Mouse (Mus musculus) cortical plate, adult 2 months (tissue): ENCODE measurements at regions not wholly inside any gene's neighbourhood (a gene's known extent, or its start where the extent isn't known, plus 50 kb on each side); places are given as distances from the start of the nearest gene placed in this dataset.
"Not testable (repeated sequence)": the region's sequence is repeated elsewhere in the genome, so short reads cannot be mapped to it uniquely, and the experiment has no call there.

Experiments used
- H3K27ac ChIP-seq: fragments of 200-500 bp; 2 replicates; pipeline ENCODE4 v1.5.1; 2012; ENCODE audit warnings: low read length, control low read depth, inconsistent platforms; ENCODE audit not compliant: insufficient read depth
- H3K4me1 ChIP-seq: fragments of 200-500 bp; 2 replicates; pipeline ENCODE4 v1.6.1; 2011; ENCODE audit warnings: low read length; ENCODE audit not compliant: control insufficient read depth, insufficient read depth
- H3K4me3 ChIP-seq: fragments of 200-500 bp; 2 replicates; pipeline ENCODE4 v1.5.1; 2011; ENCODE audit warnings: mild to moderate bottlenecking, low read length, control low read depth; ENCODE audit not compliant: insufficient read depth
- CTCF ChIP-seq: fragments of 200-500 bp; IDR thresholded peaks from 2 replicates; pipeline ENCODE4 v1.5.1; 2011; ENCODE audit warnings: mild to moderate bottlenecking, control low read depth, low read length; ENCODE audit not compliant: insufficient read depth; ENCODE audit errors: extremely low read depth
- POLR2A ChIP-seq: fragments of 200-500 bp; IDR thresholded peaks from 2 replicates; pipeline ENCODE4 v1.6.1; 2011; ENCODE audit warnings: mild to moderate bottlenecking, low read length, control low read depth; ENCODE audit not compliant: insufficient read depth; ENCODE audit errors: extremely low read depth

- no peaks in the 10 kb centered on the region for H3K4me1 ChIP-seq
- H3K27ac ChIP-seq: no peak overlapping the region
- no peak overlapping the region for H3K4me3 ChIP-seq
- no peak for TF ChIP-seq POLR2A
- TF ChIP-seq CTCF: peak; percentile 81
These were observed 76.5 kb upstream of the Col13a1 start for GRCm38 (mm10) chr10:62055408-62055807.

- Histone ChIP-seq H3K4me3 (no peak overlapping the region), H3K27ac (no peak overlapping the region), H3K4me1 (no peaks in the 10 kb centered on the region)
- TF ChIP-seq CTCF (no peak), POLR2A (no peak)
These were observed 70.9 kb upstream of the Col13a1 start for GRCm38 (mm10) chr10:62049782-62050192.

DNA sequence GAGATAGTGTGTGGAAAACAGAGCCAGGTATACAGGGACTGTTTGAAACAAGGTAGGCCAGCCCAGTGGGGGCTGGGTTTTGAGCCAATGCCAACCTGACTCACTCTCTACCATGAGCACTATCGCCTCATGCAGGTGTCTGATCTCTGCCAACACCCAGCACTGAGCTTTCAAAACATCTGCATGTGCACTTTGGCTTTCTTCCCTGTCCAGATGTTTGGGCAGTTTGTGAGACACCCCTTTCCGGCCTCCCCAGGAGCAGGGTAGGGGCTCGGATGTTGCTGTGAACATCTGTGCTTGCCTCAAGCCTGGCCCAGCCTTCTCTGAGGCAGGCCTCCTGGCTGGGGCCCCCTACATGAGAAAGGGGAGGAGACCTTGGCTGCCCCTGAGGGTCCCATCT lies 65.5 kb upstream of the Col13a1 start:
- Histone ChIP-seq H3K4me1 (no peaks in the 10 kb centered on the region), H3K4me3 (no peak overlapping the region), H3K27ac (no peak overlapping the region)
- TF ChIP-seq POLR2A (no peak), CTCF (no peak)

DNA sequence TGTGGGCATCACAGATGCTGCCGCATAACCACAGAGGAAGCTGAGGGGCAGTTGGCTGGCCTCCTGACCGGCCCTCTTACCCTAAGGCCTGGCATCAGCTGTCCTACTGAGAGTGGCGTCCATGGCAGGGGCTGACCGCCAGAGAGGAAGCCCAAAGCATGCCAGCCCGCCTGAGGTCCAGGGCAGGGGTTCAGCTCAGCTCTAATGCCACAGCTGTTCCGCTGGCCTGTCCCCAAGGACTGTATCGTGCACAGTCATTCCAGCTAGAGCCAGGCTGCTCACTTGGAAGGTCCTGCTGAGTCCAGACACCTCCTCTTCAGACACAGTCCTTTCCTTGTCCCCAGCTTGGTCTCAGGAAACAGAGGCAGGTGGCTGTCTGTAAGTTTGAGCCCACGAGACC lies 61.0 kb upstream of the Col13a1 start:
- Histone ChIP-seq H3K4me3 (no peak overlapping the region), H3K4me1 (no peaks in the 10 kb centered on the region), H3K27ac (no peak overlapping the region)
- TF ChIP-seq CTCF (no peak), POLR2A (no peak)

GRCm38 (mm10) chr10:62038656-62039055 lies 59.7 kb upstream of the Col13a1 start:
- Histone ChIP-seq H3K4me3 (no peak overlapping the region), H3K4me1 (no peaks in the 10 kb centered on the region), H3K27ac (no peak overlapping the region)
- TF ChIP-seq CTCF: no peak
- no peak for TF ChIP-seq POLR2A

DNA sequence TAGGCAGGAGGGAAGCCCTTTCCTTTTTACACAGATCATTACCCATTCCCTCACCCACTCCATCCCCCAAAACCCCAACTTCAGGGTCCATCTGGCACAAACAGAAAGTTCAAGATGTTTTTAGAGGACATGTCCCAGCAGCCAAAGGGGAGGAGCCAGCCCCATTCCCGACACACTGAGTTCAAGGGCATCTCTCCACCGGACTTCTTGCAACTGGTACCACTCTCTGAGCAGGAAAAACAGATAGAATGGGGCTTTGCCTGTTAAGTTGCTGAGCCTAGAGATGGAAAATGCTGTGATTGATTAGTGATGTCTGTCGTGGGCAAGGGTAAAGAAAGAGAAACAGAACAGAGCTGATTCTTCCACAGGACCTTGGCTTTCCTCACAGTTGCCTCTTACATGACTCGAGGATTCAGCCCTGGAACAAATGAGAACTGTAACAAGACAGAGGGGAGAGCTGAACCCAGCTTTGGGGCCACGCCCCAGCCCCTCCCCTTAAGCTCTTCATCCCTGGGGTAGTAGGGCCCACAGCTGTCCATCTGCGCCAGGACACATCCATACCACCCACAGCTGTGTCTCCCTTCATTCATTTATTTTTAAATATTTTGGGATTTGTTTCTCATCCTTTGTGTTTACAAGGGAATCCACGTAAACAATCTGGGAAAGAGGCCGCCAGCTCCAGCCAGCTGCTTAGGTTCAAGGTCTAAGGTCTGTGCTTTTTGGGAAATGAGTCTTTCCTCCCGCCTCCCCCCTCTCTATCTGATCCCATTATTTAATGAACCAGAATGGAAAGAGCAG lies 58.7 kb upstream of the Col13a1 start:
- H3K4me3 ChIP-seq: no peak overlapping the region
- H3K27ac ChIP-seq: no peak overlapping the region
- TF ChIP-seq POLR2A: no peak
- no peak for TF ChIP-seq CTCF
- H3K4me1 ChIP-seq: no peaks in the 10 kb centered on the region

- no peak for TF ChIP-seq POLR2A
- no peak for TF ChIP-seq CTCF
- Histone ChIP-seq H3K4me1 (no peaks in the 10 kb centered on the region), H3K4me3 (no peak overlapping the region), H3K27ac (no peak overlapping the region)
These were observed 57.9 kb upstream of the Col13a1 start for GRCm38 (mm10) chr10:62036815-62037214.

DNA sequence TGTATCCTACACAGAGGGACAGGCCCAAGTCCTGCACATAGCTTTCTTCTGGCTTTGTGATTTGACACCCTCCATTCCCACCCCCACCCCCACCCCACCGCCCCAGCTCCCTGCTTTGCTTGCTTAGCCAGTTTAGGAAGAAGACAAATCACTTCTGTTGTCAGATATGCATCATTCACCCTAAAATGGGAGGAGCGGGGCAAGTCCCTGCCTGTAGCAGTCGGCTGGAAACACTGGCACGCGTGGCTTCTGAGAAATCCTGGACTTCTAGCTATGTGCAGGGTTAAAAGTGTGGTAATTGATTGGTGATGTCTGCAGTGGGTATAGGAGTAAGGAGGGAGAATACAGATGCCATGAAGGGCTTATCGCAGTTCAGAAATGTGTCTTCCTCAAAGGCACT lies 55.4 kb upstream of the Col13a1 start:
- H3K4me1 ChIP-seq: no peaks in the 10 kb centered on the region
- H3K27ac ChIP-seq: no peak overlapping the region
- H3K4me3 ChIP-seq: no peak overlapping the region
- no peak for TF ChIP-seq POLR2A
- no peak for TF ChIP-seq CTCF

DNA sequence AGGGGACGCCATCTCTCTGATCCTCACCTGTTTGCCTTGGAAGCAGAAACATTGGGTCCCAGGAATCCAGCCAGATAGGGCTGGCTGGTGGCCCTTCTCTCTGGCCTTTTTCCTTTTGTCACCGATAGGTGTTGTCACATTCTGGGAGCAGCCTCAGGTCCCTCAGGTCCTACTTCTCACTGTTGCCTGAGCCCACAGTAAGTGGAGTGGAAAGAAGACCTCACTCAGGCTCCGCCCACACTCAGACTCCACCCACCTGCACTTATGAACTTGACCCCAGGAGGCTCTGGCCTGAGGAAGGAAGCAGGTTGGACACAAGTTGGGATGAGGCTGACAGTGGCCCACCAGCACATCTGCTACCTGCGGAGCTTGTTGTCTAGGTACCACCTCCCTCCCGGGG lies 54.8 kb upstream of the Col13a1 start:
- Histone ChIP-seq H3K4me3 (no peak overlapping the region), H3K27ac (no peak overlapping the region), H3K4me1 (no peaks in the 10 kb centered on the region)
- no peak for TF ChIP-seq CTCF
- TF ChIP-seq POLR2A: no peak

DNA sequence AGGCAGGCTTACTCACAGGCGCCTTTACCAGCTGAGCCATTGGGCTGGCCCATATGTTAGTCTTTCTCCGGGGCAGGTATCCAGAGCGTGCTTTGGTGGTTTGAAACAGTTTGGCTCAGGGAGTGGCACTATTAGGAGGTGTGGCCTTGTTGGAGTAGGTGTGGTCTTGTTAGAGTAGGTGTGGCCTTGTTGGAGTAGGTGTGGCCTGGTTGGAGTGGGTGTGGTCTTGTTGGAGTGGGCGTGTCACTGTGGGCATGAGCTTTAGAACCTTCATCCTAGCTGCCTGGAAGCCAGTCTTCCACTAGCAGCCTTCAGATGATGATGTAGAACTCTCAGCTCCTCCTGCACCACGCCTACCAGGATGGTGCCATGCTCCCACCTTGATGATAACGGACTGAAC lies 53.1 kb upstream of the Col13a1 start:
- H3K27ac ChIP-seq, H3K4me1 ChIP-seq, H3K4me3 ChIP-seq: not testable (repeated sequence)

DNA sequence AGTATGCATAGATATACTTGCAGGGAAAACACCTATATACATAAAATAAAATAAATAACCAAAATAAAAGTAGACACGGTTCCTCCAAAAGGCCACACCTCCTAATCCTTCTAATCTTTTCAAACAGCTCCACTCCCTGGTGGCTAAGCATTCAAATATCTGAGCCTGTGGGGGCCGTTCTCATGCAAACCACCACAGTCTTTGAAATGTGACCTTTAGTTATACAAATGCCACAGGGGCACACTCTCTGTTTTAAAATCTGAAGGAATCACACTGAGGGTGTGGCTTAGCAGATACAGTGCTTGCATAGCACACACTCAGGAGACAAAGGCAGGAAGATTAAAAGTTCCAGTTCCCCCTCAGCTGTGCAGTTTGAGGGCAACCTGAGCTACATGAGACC lies 50.4 kb upstream of the Col13a1 start:
- TF ChIP-seq CTCF (no peak), POLR2A (no peak)
- Histone ChIP-seq H3K27ac (no peak overlapping the region), H3K4me1 (no peaks in the 10 kb centered on the region), H3K4me3 (no peak overlapping the region)
